Mouse (Mus musculus): ENCODE data around the gene Ptprj.

GRCm38 (mm10) chr2:90496680-90497074 is 83.8 kb downstream of the Ptprj start:
- TF ChIP-seq CTCF (IDR thresholded peaks at IDR 0.05; ENCODE audit: borderline replicate concordance, insufficient read depth, low read depth, low read length): no peak
- no peak for TF ChIP-seq POLR2A (IDR thresholded peaks at IDR 0.05; ENCODE audit: borderline replicate concordance, insufficient read depth, low read length)

Data from cerebellum, adult 2 months (tissue).